Comparison of ENCODE assay signal across 23 mouse cellular contexts in the genomic region with DNA sequence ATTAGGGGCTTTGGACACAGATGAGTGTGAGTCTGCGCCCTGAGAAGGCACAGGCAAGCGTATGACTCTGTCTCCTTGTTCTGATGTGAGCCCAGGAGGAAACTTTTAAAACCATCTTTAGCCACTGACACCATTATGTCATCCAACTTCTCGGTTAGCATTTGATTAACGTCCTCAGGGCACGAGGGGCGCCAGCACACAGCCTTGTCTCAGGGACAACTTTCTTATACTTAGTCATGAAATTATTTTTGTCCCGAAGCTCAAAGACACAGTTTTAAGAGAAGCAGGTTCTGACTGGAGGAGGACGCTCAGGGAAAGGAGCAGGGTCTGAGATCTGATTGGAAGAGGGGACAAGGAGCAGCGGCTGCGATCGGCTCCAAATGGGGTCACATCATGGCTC. TPM values are rescaled to one million over a fixed set of nuclear protein-coding genes. Genes with fewer than 3 reads are reported as not detected.
DNase-seq lines count a peak whose midpoint lies in the region; ATAC-seq and TF ChIP-seq lines count a peak whose summit lies in the region.
"Had no signal": no experiment of that assay in that cellular context is flagged by ENCODE, and none has a peak within 500 bp of the region (broad histone marks: within the 10 kb centered on the region; RNA-seq: fewer than 3 reads in every experiment).

No protein-coding gene starts in this region.

- no peak overlapping the region for H3K4me3 ChIP-seq in layer of hippocampus, adult 2 months
- H3K4me3 ChIP-seq in bone marrow macrophage, adult 2 months (ENCODE audit: insufficient read depth, low read length), result peak overlapping the region; percentile 46
- H3K4me3 ChIP-seq in liver, postnatal 0 days (ENCODE audit: low read depth, low read length), result no peak overlapping the region
- no peak overlapping the region for H3K4me3 ChIP-seq in midbrain, embryonic 11.5 days (ENCODE audit: low read depth, low read length)
- H3K4me3 ChIP-seq: embryonic facial prominence, embryonic 10.5 days; forebrain, embryonic 10.5 days; heart, embryonic 15.5 days; neural tube, embryonic 12.5 days had no signal

- TF ChIP-seq CTCF in layer of hippocampus, adult 2 months (conservative IDR thresholded peaks at IDR 0.05), result no peak
- no peak for TF ChIP-seq CTCF in bone marrow macrophage, adult 2 months (IDR thresholded peaks at IDR 0.05; ENCODE audit: low read depth, low read length)
- no peak for TF ChIP-seq CTCF in liver, postnatal 0 days (IDR thresholded peaks at IDR 0.05; ENCODE audit: low read depth)

- no peak for TF ChIP-seq EP300 in liver, postnatal 0 days (IDR thresholded peaks at IDR 0.05; ENCODE audit: low read depth)

- ATAC-seq in liver, postnatal 0 days, result no peak
- ATAC-seq in midbrain, embryonic 11.5 days (ENCODE audit: low FRiP score), result no peak
- ATAC-seq: forebrain, postnatal 0 days; Patski had no signal

- H3K27ac ChIP-seq in layer of hippocampus, adult 2 months, result 0 out of 2 replicates have a peak overlapping the region, but pooled peaks have one; percentile 1
- H3K27ac ChIP-seq in bone marrow macrophage, adult 2 months (ENCODE audit: insufficient read depth, low read depth, low read length), result peak overlapping the region; percentile 97
- 0 out of 2 replicates have a peak overlapping the region, but pooled peaks have one; percentile 19 for H3K27ac ChIP-seq in liver, postnatal 0 days (ENCODE audit: low read depth)
- no peak overlapping the region for H3K27ac ChIP-seq in midbrain, embryonic 11.5 days (ENCODE audit: low read depth, low read length)
- H3K27ac ChIP-seq: embryonic facial prominence, embryonic 10.5 days; forebrain, embryonic 10.5 days; heart, embryonic 15.5 days; hindbrain, embryonic 14.5 days; neural tube, embryonic 12.5 days had no signal

- no peaks in the 10 kb centered on the region for H3K36me3 ChIP-seq in liver, postnatal 0 days (replicated peaks; ENCODE audit: insufficient read depth, low read length)
- no peaks in the 10 kb centered on the region for H3K36me3 ChIP-seq in midbrain, embryonic 11.5 days (ENCODE audit: control insufficient read depth, insufficient read depth, low read length)
- H3K36me3 ChIP-seq: embryonic facial prominence, embryonic 10.5 days; forebrain, embryonic 10.5 days; heart, embryonic 15.5 days; neural tube, embryonic 12.5 days had no signal

- H3K9ac ChIP-seq in liver, postnatal 0 days (replicated peaks), result no peak overlapping the region
- no peak overlapping the region for H3K9ac ChIP-seq in midbrain, embryonic 11.5 days (ENCODE audit: low read length)
- H3K9ac ChIP-seq: forebrain, postnatal 0 days; heart, embryonic 15.5 days; hindbrain, embryonic 14.5 days; neural tube, embryonic 12.5 days had no signal

- TF ChIP-seq POLR2A in bone marrow macrophage, adult 2 months (IDR thresholded peaks at IDR 0.05; ENCODE audit: borderline replicate concordance, low read depth, low read length), result no peak

- H3K4me2 ChIP-seq in liver, postnatal 0 days (ENCODE audit: low read depth, low read length), result no peak overlapping the region; the same call in 1 of the 2 replicates
- H3K4me2 ChIP-seq in midbrain, embryonic 11.5 days, result no peak overlapping the region
- H3K4me2 ChIP-seq: heart, embryonic 15.5 days; hindbrain, embryonic 14.5 days; neural tube, embryonic 12.5 days had no signal

- 68% methylated on average over 11 of the region's 11 CpGs for WGBS in liver, postnatal 0 days (ENCODE audit: insufficient replicate concordance)
- 89% methylated on average over 11 of the region's 11 CpGs for WGBS in midbrain, embryonic 11.5 days

- no peaks in the 10 kb centered on the region for H3K27me3 ChIP-seq in liver, postnatal 0 days (ENCODE audit: insufficient read depth, low read length)
- H3K27me3 ChIP-seq in midbrain, embryonic 11.5 days (ENCODE audit: control insufficient read depth, insufficient read depth, low read length), result no peaks in the 10 kb centered on the region
- H3K27me3 ChIP-seq: heart, embryonic 15.5 days; megakaryocyte, embryonic 14.5 days; neural tube, embryonic 12.5 days; Patski had no signal

- no peak for DNase-seq in layer of hippocampus, adult 2 months (ENCODE audit: low spot score in 2 of 2)
- DNase-seq in layer of hippocampus, adult 18-20 months (ENCODE audit: low spot score in 2 of 2), result no peak
- peak; percentile 76 for DNase-seq in adrenal gland, adult 8-10 months
- no peak for DNase-seq in liver, postnatal 0 days
- DNase-seq in urinary bladder, adult 18-20 months (ENCODE audit: low spot score in 2 of 2), result no peak
- no peak for DNase-seq in midbrain, embryonic 11.5 days (ENCODE audit: low spot score, missing footprints)
- DNase-seq in heart, adult 9 months (ENCODE audit: low spot score in 2 of 2), result no peak
- DNase-seq: cerebellum, adult 8-10 months; cerebellum, postnatal 36 days; forebrain, postnatal 0 days; gastrocnemius, postnatal 36 days; kidney, adult 8-10 months; lung, adult 2 months; midbrain, embryonic 14.5 days; thymus, postnatal 25 days had no signal

- H3K9me3 ChIP-seq in liver, postnatal 0 days (ENCODE audit: low read length), result no peaks in the 10 kb centered on the region
- H3K9me3 ChIP-seq in midbrain, embryonic 11.5 days (ENCODE audit: control insufficient read depth, low read length), result no peaks in the 10 kb centered on the region
- H3K9me3 ChIP-seq: embryonic facial prominence, embryonic 10.5 days; forebrain, embryonic 10.5 days; heart, embryonic 15.5 days; megakaryocyte, embryonic 14.5 days; neural tube, embryonic 12.5 days had no signal

- peaks cover 32% of the 10 kb centered on the region for H3K4me1 ChIP-seq in bone marrow macrophage, adult 2 months (ENCODE audit: control insufficient read depth, insufficient read depth, low read length)
- H3K4me1 ChIP-seq in liver, postnatal 0 days (ENCODE audit: insufficient read depth), result no peaks in the 10 kb centered on the region
- no peaks in the 10 kb centered on the region for H3K4me1 ChIP-seq in midbrain, embryonic 11.5 days (ENCODE audit: control insufficient read depth, insufficient read depth, low read length)
- H3K4me1 ChIP-seq: forebrain, embryonic 10.5 days; heart, embryonic 15.5 days; neural tube, embryonic 12.5 days had no signal

RNA-seq across cellular contexts. Expression of a gene that starts 23.8 kb away (rescaled TPM):
- 100 to 1,000 TPM; 209 to 219 TPM for total RNA-seq in layer of hippocampus, adult 2 months (2021)
- total RNA-seq in layer of hippocampus, adult 18-20 months (2021), result 100 to 1,000 TPM; 215 to 221 TPM
- total RNA-seq in adrenal gland, adult 8-10 months (2022), result 10 to 100 TPM; 15.8 to 35.1 (median 27.8) TPM
- polyA plus RNA-seq in bone marrow macrophage, adult 2 months (2012; ENCODE audit: insufficient read depth, insufficient read length, missing spikeins), result 90.9 and 92.7 TPM in 2 replicates
- polyA plus RNA-seq in liver, postnatal 0 days (2015; fragmentation: Nextera tagmentation; extraction: Ambion mirVana), result 8.1 and 9.6 TPM in 2 replicates
- 120 and 125 TPM in 2 replicates for polyA plus RNA-seq in midbrain, embryonic 11.5 days (2014; fragmentation: Nextera tagmentation; extraction: Ambion mirVana)

RNA-seq across cellular contexts. Expression of a gene that starts 26.5 kb away (rescaled TPM):
- total RNA-seq in layer of hippocampus, adult 2 months (2021), result 10 to 100 TPM; 37.7 to 38.9 TPM
- 10 to 100 TPM; 37.2 to 41.8 TPM for total RNA-seq in layer of hippocampus, adult 18-20 months (2021)
- 1 to 10 TPM; 1.8 to 6.1 (median 3.3) TPM for total RNA-seq in adrenal gland, adult 8-10 months (2022)
- 1.6 TPM in 1 of 2 replicates, not detected in the other for polyA plus RNA-seq in bone marrow macrophage, adult 2 months (2012; ENCODE audit: insufficient read depth, insufficient read length, missing spikeins)
- polyA plus RNA-seq in liver, postnatal 0 days (2015; fragmentation: Nextera tagmentation; extraction: Ambion mirVana), result 51.0 and 55.0 TPM in 2 replicates
- 4.1 and 5.7 TPM in 2 replicates for polyA plus RNA-seq in midbrain, embryonic 11.5 days (2014; fragmentation: Nextera tagmentation; extraction: Ambion mirVana)

Comparison
In these comparisons a context has a peak if more than half of its experiments do, and no peak if none do; other contexts are left out.
1. RNA of a gene that starts 23.8 kb away (total RNA-seq): 215 to 221 TPM in layer of hippocampus, adult 18-20 months and 209 to 219 TPM in layer of hippocampus, adult 2 months; 15.8 to 35.1 TPM in adrenal gland, adult 8-10 months; every median in the first group is over 4 times any median in the second.
2. RNA of a gene that starts 26.5 kb away (total RNA-seq): 37.2 to 41.8 TPM in layer of hippocampus, adult 18-20 months and 37.7 to 38.9 TPM in layer of hippocampus, adult 2 months; 1.8 to 6.1 TPM in adrenal gland, adult 8-10 months; every median in the first group is over 4 times any median in the second.